Mouse (Mus musculus) natural killer cell, adult 2 months (primary cell): ENCODE data around the gene Gm20503.

Experiments used
- DNase-seq, 2 experiments: peaks; one replicate each; pipeline ENCODE4 v3.0.0; 2022; ENCODE audit warnings: low spot score in 2 of 2

Gm20503 gene

DNA sequence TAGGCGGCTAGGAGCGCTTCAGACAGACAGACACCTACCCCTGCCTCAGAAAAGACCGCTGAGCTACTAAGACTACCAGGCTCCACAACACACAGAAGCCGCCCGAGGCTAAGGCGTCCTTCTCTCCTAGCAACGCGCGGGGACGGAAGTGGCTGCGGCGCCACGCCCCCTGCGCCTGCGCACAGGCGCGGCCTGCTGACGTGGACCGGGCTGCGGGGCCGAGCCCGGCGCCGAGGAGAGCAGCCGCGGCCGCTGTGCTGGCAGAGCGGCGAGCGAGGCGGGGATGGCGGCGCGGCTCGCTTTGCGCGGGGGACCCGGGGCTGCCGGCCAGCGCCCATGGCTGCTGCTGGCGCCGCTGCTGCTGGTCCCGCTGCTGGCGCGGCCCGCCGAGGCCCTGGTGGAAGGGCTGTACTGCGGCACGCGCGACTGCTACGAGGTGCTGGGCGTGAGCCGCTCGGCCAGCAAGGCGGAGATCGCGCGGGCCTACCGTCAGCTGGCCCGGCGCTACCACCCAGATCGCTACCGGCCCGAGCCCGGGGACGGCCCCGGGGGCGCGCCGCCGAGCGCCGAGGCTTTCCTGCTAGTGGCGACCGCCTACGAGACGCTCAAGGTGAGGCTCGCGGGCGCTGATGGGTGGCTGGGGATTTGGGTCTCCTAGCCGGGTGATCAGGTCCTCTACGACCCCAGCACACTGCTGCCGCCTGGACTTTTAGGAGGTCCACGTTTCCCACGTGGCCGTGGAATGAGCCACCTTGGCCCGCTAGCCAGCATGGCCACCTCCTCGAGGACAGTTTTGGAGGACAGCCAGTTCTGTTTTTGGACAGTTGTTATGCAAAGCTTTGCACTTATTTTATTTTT, at the start of gene Gm20503:
Gene Gm20503, plus strand, starts transcription at position 263 of the 858 bp plus-strand sequence.
- DNase-seq: peak; percentile 87 to 90

DNA sequence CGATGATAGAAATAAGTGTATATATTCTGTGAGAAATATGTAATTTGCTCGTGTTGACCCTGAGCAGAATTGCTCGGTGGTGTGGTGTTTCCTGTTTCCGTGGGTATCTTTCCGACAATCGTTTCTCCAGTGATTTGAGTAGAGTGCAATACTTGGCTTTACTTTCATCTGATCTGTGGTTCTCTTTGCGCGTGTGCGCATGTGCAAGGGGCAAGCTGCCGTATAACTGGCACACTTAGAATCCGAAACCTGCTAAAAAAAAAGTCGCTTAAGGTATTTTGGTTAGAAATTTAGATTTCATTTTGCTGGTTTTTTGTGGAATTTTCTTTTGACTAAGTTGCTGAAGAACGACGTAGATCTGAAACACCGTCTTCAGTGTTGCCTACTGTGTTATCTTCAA, 41.3 kb upstream of the Gm20503 start:
- no peak for DNase-seq

DNA sequence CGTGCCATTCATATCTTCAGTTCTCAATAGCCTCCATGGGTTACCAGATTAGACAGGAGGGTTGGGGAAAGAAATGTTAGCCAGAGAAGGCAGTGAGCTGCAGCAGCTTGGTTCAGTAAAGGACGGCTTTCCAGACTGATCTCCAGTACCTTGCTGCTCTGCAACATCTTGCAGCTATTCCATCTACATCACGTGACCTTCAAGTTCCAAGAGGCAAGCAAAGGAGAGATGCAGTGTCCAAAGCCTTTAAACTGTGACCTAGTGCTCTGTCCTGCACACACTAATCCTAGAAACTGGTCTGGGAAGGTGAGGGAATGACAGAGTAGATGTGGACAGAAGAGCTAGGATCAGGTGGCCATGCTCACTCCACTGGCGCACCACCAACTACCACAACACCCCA, 39.7 kb upstream of the Gm20503 start:
- DNase-seq: no peak

DNA sequence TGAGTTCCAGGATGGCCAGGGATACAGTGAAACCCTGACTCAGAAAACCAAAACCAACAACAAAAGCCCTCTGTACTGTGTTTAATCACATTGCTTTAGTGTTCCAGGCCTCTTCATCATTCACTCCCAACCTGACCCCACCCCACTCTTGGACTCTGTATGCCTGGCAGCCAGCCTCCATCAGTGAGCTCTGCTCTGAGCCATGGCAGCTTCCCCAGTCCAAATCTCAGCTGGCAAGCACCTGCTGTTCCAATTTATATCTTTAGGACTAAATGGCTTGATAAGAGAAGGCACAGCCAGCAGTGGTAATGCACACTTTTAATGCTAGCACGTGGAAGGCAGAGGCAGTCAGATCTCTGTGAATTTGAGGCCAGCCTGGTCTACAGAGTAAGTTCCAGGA, 37.9 kb upstream of the Gm20503 start:
- DNase-seq: no peak

DNA sequence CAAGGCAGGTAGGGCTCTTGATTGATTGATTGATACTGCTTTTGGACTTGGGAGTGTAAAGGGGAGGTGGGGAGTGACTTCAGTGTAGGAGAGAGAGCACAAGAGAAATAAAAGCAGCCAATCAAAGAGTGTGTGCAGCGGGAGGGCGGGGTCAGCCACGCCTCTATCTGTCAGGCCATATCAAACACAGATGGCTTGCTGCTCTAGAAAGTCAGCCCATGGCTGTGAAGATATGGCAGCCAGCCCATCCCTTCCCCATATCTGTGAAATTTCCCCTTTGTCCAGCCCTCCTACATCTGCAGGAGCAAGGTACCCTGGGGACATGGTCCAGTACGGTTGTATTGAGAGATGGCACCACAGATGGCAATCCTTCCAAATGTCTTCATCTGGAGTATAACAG, 32.3 kb upstream of the Gm20503 start:
- no peak for DNase-seq

DNA sequence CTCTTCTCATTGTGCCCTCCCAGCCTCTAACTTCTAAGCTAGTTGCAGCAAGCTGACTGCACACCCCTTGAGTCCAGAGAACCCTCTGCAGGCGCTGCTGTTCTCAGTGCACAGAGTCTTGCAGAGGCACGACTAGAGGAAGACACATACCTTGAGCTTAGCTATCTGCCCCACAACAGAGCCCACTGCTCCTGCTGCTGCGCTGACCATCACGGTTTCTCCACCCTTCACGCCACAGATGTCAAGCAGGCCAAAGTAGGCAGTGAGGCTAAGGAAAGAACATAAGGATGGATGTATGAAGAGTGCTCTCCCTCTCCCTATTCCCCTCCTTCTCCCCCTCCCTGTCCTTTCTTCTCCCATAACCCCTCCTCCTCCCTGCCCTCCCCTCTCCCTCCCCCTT, 27.3 kb upstream of the Gm20503 start:
- DNase-seq: no peak

DNA sequence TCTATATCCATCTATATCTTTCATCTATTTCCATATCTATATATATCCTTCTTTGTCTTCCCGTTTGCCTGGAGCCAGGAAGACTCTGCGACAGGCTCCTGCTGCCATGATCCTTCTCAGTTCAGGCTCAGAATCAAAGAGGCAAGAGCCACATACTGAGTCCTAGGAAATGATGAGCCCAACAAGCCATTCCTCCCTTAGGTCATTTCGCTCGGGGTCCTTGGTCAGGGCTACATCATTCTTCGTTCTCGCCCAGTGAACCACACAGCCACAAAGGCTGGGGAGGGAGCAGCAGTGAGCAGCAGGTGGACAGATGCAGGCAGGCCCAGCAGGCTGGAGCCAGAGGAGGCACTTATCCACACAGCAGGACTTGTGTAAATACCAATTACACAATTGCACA, 21.6 kb upstream of the Gm20503 start:
- DNase-seq: no peak

DNA sequence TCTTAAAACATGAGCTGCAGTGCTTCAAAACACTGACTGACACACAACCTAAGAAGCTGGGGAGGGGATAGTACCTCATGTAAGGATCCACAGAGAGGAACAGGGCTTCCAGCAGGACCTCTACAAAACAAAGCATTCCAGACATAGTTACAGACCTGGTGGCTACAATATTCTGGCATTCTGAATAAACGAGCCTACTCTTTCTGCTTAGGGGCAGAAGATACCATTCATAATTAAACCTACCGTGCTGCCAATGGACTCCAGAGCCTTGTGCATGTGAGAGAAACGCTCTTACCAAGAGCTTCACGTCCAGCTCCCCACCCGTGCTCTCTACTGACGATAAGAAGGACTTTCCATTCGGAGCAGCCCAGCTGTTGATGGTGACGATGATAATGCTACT, 20.2 kb upstream of the Gm20503 start:
- no peak for DNase-seq

DNA sequence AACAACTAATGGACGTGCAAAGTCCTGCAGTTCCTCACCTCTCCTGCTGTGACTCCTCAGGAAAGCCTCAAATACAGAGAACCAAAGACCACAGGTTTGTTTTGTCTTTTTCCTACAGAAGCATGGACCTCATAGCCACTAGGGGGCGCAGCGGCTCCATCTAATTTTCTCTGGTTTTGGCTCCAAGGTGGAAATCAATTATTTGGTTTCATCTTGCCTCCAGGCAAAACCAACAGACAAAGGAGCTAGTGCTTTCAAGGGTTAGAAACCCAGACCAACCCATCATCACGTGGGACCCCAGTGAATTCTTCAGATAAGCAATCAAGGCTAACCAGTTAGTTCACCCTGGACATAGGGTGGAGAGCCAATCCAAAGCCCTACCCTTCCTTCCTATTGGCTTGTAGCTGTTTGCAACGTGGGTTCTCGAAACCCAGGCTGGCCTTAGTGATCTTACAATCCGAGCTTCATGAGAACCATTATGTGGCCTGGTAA, 17.8 kb upstream of the Gm20503 start:
- peak; percentile 80 to 85 for DNase-seq

DNA sequence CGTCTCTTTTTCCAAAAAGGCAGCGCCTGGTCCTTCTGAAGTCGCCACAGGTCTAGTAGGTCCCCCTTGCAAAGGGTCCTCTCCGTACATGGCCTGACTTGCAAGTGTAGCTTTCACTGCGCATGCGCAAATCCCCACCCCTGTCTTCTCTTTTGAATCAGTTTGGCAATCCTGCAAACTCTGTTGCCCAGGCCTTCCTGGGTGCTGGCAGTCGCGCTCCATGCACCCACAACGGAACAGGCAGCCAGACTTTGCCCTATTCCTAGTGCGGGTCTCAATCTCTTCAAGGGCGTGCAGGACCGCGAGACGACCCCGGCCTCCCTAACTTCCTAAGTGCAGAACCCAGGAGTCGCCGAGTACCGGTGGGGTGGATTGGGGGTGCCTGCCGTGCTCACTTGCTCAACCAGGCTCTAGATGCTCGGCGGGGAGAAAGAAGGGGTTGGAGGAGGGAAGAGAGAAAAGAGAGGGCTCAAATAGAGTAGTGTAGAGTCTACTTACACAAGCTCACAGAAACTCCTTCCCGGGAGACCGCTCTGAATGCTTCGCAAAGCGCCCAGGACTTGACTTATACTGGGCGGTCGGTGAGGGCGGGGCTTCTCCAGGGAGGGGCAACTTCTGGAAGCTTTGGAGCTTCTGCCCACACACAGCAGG, 16.3 kb upstream of the Gm20503 start, which contains the start of gene Ptgr1:
Gene Ptgr1, minus strand, starts transcription at position 580 of the 651 bp plus-strand sequence.
- DNase-seq: peak; percentile 70 to 79

DNA sequence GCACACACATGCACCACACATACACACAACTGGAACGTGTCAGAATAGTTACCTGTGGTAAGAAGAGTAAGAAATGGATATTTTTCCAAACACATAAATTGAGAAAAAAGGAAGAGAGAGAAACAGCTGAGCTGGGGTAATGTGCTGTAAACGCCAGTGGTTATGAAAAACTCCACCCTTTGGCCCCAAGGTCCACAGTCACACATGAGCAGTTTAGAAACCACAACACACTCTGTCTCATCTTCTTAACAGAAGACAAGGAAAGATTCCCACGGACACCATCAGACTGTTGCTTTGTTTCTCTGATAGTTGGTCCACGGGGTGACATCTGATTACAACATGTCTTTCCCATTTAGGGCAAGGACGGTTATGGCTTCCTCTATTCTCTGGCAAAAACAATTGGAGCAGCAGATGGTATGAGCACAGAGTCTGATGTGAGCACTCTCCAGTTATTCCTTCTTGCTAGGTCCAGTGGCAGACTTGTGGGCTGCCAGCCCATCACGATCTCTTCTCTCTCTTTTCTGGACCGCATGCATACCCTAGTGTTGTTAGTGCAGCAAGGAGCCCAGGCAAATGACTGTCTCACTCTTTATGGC, 13.6 kb upstream of the Gm20503 start:
- no peak for DNase-seq

DNA sequence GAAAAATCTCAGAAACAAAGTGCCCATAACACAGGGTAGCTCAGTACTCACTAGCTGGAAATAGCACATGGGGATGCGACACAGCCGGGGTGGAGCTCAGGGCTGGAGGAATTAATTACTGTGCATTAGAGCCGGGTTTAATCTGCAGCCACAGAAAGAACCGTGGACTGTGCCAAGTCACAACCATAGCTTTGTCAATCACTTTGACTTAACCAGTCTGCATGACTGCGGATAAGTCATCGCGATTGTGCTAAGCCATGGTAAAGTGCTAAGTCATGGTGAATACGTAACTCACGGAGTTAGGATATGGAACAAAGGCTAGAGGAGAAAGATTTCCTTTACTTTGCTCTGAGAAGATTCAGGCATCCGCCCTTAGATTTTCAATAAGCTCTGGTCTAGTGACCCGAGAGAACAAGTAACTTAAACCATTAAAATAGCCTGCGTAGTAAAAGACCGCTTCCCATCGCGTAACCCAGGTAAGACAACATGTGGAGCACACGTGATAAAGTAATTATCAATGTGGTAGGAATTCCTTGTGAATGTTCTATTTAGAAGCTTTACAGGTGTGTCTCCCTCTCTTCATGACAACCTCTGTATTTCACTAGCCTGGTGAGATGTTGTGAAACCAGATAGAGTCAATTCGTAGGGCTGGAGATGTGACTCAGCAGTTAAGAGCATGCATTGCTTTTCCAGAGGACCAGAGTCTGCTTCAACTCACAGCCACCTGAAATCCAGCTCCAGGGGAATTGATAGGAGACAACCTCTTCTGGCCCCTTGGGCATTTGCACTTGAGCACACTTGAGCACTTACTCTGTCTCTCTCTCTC, 12.2 kb upstream of the Gm20503 start:
- DNase-seq: no peak

DNA sequence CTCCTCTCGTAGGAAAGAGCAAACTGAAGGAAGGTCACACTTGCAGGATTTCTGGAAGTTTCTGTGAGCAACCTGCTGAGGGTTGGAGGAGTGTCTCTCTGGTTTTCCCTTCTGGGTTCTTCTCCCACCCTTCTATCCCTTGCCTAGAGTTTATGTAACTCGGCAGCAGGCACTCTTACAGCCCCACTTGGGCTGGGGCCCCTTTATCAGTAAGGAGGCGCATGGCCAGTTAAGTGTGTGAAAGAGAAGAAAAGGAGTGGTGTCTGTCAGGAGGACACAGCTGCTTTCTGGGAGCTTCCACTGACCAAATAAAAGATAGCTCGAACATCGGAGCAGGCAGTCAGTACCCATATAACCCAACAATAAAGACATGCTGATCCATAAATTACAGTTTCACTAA, 10.8 kb upstream of the Gm20503 start:
- no peak for DNase-seq

DNA sequence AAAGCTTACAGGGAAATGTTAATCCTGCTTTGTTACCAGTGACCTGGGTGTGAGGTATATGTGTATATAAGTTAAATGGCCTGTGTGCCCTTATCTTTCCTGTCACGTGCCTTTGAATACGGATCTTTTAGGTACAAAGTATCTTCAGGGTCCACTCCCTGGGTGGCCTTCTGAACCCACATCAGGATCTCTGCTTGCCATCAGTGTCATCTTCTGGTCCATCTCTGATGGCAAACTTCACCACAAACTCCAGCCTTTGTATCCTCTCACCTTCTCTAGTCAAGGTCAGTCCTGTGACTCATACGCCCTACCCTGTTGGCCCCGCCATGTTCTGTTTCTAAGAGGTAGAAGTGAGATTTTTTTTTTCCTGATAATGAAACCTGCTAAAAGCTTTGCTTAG, 8.2 kb upstream of the Gm20503 start, which contains the start of gene Dnajc25:
Gene Dnajc25, plus strand, starts transcription at position 301 of the 400 bp plus-strand sequence.
- no peak for DNase-seq

DNA sequence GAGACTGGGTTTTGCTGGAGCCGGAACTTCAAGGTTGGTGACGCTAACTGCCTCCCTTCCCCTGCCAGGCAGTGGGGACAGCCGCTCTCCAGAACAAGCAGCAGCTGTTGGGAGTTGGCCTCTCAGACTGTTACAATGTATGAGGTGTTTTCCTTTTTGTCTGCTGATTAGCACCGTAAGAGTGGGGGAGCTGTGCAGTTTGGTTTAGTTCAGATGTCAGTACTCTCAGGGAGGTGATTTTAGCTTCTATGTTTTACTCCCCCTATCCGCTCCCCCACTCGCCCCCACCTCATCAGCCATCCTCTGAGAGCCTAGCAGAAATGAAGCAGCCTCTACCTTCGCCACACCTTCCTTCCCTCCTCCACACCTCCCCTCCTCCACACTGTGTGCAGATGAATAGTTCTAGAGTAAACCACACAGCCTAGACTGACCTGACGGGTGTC, 7.7 kb upstream of the Gm20503 start:
- no peak for DNase-seq

DNA sequence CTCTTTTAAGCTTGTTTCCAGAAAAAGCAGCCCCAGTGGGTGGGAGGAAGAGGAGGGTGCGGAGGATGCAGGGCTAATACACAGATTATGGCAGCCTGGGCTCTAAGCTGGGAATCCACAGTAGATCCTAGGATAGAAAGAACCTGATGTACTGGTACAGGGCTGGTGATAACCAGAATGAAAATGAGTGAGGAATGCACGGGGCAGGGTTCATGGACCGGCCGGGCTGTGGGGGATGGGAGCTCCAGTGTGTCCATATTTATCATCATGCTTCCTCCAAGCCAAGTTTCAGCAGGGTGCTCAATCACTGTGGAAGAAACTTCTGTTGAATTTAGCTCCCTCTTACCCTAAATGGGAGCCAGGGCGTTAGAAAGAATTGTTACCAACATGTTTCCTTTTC, 5.9 kb upstream of the Gm20503 start:
- no peak for DNase-seq

DNA sequence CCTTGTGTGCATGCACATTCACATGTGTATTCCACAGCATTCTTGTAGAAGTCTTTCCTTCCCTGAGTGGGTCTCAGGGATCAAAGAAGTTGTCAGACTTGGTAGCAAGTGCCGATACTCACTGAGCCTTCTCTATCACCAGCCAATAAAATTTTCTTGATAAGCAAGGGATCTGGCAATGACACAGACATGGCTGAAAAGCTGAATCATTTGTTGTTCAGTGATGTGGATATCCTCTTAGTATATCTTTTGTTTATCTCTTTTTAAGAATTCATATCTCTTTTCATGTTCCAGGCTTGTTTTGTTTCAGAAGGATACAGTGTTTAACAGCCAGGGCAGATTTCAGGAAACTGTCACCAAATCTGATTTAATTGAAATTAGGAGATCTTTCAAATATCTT, 4.3 kb upstream of the Gm20503 start:
- no peak for DNase-seq

DNA sequence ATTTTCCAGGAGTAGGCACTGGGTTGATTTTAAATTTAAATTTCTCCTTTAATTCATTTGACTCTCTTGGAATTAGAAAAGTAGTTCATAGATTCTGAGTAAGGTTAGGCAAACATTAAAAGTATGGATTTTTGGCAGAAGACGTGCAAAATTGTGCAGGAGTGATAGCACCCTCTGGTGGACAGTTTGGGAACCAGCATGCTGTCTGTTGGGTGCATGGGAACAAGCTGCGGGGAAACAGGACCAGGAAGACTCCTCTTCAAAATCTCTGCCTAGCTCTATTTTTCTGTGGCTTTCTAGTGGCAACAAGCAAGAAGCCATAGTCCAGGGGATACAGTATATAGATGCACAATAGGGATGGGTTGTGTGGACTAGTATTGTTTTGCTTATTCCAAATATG, 3.3 kb upstream of the Gm20503 start:
- DNase-seq: peak; percentile 51 to 70

DNA sequence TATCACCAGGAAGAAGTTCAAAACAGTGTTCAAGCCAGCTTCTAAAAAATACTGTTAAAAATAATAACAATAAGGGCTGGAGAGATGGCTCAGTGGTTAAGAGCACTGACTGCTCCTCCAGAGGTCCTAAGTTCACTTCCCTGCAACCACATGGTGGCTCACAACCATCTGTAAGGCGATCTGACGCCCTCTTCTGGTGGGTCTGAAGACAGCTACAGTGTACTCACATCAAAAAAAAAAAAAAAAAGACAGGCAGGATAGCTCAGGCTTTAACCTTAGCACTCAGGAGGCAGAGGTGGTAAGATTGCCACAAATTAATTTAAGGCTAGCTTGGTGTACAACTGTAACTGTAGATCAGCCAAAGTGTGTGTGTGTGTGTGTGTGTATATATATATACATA, 2.4 kb upstream of the Gm20503 start:
- DNase-seq: peak; percentile 54 to 74

DNA sequence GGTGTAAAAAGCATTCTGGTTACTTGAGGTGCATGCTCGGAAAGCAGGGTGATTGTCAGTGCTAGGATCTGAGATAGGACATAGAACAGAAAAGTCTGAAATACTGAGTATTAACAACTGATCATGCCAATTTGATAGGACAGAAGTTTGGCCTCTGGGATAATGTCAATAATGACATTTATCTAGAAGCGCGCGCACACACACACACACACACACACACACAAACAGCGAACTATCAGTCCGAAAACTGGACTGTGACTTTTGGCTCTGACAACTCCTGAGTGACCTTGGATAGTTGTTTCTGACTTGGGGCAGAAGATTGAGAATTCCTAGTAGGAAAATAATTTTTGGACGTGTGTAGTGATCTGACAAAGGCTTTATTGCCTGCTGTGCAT, 793 bp downstream of the Gm20503 start:
- DNase-seq: no peak

DNA sequence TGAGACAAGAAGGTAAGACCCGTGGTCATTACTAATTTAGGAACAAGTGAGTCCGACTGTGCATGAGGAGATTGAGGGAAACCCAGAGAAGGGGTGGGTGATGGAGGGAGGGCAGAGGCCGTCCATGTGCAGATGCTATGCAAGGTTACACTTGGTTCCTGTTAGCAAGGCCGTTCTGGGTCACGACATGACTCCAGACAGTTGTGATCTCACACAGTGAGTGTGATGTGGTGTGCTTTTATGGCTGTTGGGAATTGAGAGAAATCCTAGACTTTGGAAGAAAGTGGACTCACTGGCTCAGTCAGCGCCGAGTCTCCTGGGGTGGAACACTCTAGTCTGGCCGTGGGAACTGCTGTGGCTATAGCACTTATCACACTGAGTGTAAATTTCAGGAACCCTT, 3.2 kb downstream of the Gm20503 start:
- no peak for DNase-seq

DNA sequence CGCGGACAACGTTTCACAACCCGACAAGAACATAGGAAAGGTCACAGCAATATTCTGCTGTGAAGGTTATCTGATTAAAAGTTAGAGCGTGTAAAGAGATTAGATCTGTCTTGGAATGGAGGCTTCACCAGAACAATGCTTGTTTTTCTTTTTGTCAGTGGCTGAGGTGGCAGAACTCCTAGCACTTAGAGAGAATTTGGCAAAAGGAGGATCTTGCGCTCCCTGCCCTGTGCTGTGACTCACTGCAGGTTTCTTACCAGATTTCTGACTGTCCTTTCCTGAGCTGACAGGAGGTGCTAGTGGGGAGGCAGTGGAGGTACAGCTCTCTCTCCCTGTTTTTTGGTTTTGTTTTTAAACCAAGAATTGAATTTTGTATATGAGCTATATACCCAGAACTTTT, 4.0 kb downstream of the Gm20503 start:
- DNase-seq: peak in 1 of 2 experiments; percentile 12
